Mouse (Mus musculus) CH12F3 (cell line): ENCODE data around the gene Mpzl1.

ENCODE experiments used
- in situ Hi-C: fragments of 300-500 bp; cut with MboI; formaldehyde crosslinking; loops from 2 replicates; pipeline ENCODE4 v1.14.3; 2020; ENCODE audit warnings: low sequenced_read_pairs

The Mpzl1 gene

DNA sequence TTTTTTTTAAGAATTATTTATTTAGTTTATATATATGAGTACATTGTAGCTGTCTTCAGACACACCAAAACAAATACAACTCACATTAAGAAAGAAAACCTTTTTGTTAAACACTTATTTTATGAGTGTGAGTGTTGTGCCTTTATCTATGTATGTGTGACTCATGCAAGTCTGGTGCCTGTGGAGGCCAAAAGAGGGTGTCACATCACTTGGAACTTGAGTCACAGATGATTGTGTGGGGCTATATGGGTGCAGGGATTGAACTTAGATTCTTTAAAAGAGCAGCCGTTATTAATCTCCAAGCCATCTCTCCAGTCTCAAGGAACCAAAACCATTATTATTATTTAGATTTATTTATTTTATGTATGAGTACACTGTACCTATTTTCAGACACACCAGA lies 48.0 kb downstream of the Mpzl1 start:
- in situ Hi-C loops: loop anchor here (10.0 kb wide), 1 partner anchor 148 kb away; no protein-coding TSS in a partner anchor

GRCm38 (mm10) chr1:165585389-165586104 lies 48.8 kb downstream of the Mpzl1 start:
- in situ Hi-C loops: loop anchor here (10.0 kb wide), 1 partner anchor 149 kb away; no protein-coding TSS in a partner anchor

- in situ Hi-C loops: loop anchor here (10.0 kb wide), 1 partner anchor 151 kb away; no protein-coding TSS in a partner anchor
These were observed 50.7 kb downstream of the Mpzl1 start for GRCm38 (mm10) chr1:165583529-165584184.

- in situ Hi-C loops: loop anchor here (10.0 kb wide), 1 partner anchor 154 kb away; no protein-coding TSS in a partner anchor
These were observed 53.1 kb downstream of the Mpzl1 start for GRCm38 (mm10) chr1:165581255-165581654.

- in situ Hi-C loops: no loop called here
These were observed 55.0 kb downstream of the Mpzl1 start for GRCm38 (mm10) chr1:165579332-165579731.

DNA sequence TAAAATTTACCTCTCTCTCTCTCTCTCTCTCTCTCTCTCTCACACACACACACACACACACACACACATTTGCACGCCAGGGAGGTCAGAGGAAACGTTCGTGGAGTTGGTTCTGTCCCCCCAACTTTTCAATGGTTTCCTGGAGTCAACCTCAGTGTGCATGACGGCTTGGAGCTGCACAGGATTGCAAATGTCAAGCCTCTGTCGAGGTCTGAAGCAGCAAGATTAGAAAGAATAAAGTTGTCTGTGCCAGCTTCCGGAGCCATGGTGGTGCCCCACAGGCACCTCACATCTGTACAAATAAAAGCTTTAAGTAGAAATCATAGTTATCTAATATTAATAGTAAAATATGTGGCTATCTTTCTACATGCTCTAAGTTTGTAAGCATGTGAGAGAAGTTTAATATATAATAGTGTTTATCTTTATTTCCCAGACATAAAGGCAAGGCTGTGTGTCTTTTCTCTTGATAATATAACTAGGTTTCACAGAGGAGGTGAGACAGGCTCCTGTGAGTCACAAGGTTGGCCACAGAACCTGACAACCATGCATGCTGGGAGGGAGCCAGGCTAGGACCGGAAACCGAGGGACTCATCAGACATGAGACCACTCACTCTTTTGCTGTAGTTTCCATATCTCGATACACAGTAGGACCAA lies 57.8 kb downstream of the Mpzl1 start:
- in situ Hi-C loops: no loop called here

- in situ Hi-C loops: no loop called here
These were observed 58.3 kb downstream of the Mpzl1 start for GRCm38 (mm10) chr1:165576005-165576404.

- in situ Hi-C loops: no loop called here
These were observed 66.9 kb downstream of the Mpzl1 start for GRCm38 (mm10) chr1:165567466-165567865.

- in situ Hi-C loops: no loop called here
These were observed 69.1 kb downstream of the Mpzl1 start for GRCm38 (mm10) chr1:165565283-165565682.

GRCm38 (mm10) chr1:165559073-165559472 lies 75.3 kb downstream of the Mpzl1 start:
- in situ Hi-C loops: no loop called here

DNA sequence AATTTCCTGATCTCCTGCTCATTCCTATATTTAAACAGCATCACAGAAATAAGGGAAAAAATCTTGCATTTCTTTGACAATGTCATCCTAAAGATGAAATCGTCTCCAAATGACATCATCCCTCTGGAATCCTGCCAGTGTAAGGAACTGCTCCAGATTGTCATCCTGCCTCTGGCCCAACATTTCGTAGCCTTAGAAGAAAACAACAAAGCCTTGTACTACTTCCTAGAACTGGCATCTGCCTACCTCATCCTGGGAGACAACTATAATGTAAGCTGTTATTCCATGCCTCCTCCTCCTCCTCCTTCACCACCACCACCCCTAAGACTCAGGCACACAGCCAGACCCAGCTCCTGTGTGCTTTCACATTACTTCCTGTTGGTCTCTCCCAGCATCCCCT lies 77.6 kb downstream of the Mpzl1 start:
- in situ Hi-C loops: no loop called here
